Mouse (Mus musculus) forebrain, embryonic 13.5 days (tissue): ENCODE measurements around the gene Aamp. TPM values are rescaled to one million over a fixed set of nuclear protein-coding genes. Genes with fewer than 3 reads are reported as not detected.
"Not testable (repeated sequence)": the region's sequence is repeated elsewhere in the genome, so short reads cannot be mapped to it uniquely, and the experiment has no call there.

ENCODE experiments used
- ATAC-seq: fragments of 200-750 bp; cut with Nextera tagmentation; 2 replicates; pipeline ENCODE4 v1.8.0; 2017
- H3K27ac ChIP-seq: fragments of 300-500 bp; sonication (generic); 2 replicates; pipeline ENCODE4 v1.5.1; 2015; ENCODE audit warnings: inconsistent platforms, mild to moderate bottlenecking, moderate library complexity
- H3K27me3 ChIP-seq: fragments of 300-500 bp; sonication (generic); 2 replicates; pipeline ENCODE4 v1.6.1; 2015; ENCODE audit warnings: mild to moderate bottlenecking, inconsistent platforms
- H3K36me3 ChIP-seq: fragments of 300-500 bp; sonication (generic); 2 replicates; pipeline ENCODE4 v1.6.1; 2015; ENCODE audit warnings: mild to moderate bottlenecking, inconsistent platforms; ENCODE audit not compliant: poor library complexity, severe bottlenecking
- H3K4me1 ChIP-seq: fragments of 300-500 bp; sonication (generic); 2 replicates; pipeline ENCODE4 v1.6.1; 2015; ENCODE audit warnings: inconsistent platforms
- H3K4me2 ChIP-seq: fragments of 300-500 bp; sonication (generic); 2 replicates; pipeline ENCODE4 v1.6.1; 2015; ENCODE audit warnings: inconsistent platforms, mild to moderate bottlenecking, moderate library complexity
- H3K4me3 ChIP-seq: fragments of 300-500 bp; sonication (generic); 2 replicates; pipeline ENCODE4 v1.5.1; 2015; ENCODE audit warnings: mild to moderate bottlenecking, inconsistent platforms
- H3K9ac ChIP-seq: fragments of 300-500 bp; sonication (generic); 2 replicates; pipeline ENCODE4 v1.6.1; 2015; ENCODE audit warnings: mild to moderate bottlenecking, inconsistent platforms
- H3K9me3 ChIP-seq: fragments of 300-500 bp; sonication (generic); replicated peaks from 2 replicates; pipeline ENCODE4 v1.6.1; 2016; ENCODE audit warnings: inconsistent platforms
- WGBS: fragments of 180-500 bp; shearing (Covaris S2); methylation state at CpG from one replicate; pipeline ENCODE4 v1.1.7; 2015; 5-methylcytosine and 5-hydroxymethylcytosine counted together
- polyA plus RNA-seq: library from polyadenylated mRNA; unstranded; fragments of >200 nt; fragmentation: Nextera tagmentation; extraction: Ambion mirVana; gene quantifications from 2 replicates; pipeline ENCODE4 v1.2.1, GENCODE M21; 2015

The Aamp gene
- 195 and 211 TPM in 2 replicates for polyA plus RNA-seq

DNA sequence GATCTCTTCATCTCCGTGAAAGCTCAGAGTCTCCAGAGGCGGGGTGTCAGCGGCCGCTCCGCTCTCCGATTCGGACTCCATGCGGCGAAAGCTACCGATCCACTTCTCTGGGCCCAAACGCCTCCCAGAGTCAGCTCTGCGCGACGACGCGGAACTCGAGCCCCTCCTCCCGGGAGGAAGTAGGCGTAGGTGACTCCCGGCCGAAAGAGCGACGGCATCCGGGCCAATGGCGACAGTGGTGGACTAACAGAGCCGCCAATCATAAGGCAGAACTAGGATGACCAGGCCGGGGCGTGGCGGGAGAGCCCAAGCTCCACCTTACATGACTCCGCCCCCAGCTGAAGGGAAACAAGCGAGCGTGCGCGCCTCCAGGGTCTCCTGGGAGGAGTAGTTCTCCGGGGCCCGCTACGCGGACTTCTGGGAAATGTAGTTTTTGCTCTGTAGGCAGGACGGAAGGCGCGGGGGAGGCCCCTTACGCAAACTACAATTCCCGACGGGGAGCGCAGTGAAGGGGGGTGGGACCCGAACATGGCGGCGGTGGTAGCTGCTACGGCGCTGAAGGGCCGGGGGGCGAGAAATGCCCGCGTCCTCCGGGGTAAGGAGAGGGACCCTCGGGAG, at the start of gene Aamp, which contains the start of gene Pnkd:
Aamp (minus strand) TSS at position 196 of the 618 bp plus-strand sequence.
Pnkd (plus strand) TSS at position 388 of the 618 bp plus-strand sequence.
- peak within 1 kb of the TSS; percentile 31; the same call in 1 of the 2 replicates for H3K27ac ChIP-seq
- H3K9me3 ChIP-seq = no peaks in the 10 kb centered on the region
- H3K9ac ChIP-seq = peak within 1 kb of the TSS; percentile 83
- peak within 1 kb of the TSS; percentile 88 for H3K4me2 ChIP-seq
- peaks cover 51% of the 10 kb centered on the region for H3K36me3 ChIP-seq
- H3K4me3 ChIP-seq = peak within 1 kb of the TSS; percentile 77
- peak; percentile 98 for ATAC-seq
- H3K27me3 ChIP-seq = no peaks in the 10 kb centered on the region
- peaks cover 22% of the 10 kb centered on the region for H3K4me1 ChIP-seq
- WGBS = under 1% methylated on average over 55 of the region's 56 CpGs

DNA sequence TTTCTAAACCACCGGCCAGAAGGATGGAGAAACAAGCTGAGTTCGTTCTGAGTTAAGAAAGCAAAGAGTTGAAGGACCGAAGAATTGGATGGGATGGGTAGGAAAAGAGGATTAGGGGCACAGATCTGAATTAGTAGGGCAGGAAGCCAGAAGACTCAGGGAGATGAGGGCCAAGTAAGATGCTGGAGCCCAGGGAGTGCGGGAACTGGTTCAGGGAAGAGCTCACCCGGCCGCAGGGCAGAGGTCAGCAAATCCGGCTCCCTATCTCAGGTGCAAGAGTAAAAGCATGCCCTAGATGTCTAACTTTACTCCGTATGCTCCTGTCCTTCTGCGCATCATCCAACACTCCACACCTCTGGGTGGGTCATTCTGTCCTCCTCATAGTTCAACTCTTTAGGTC, 48.4 kb upstream of the Aamp start:
- Histone ChIP-seq H3K27ac (peak overlapping the region; percentile 79), H3K4me2 (peak overlapping the region; percentile 67), H3K36me3 (peaks cover 8% of the 10 kb centered on the region; the same call in 1 of the 2 replicates), H3K4me1 (peaks cover 24% of the 10 kb centered on the region), H3K4me3 (peak overlapping the region; percentile 49), H3K27me3 (no peaks in the 10 kb centered on the region), H3K9ac (peak overlapping the region; percentile 71), H3K9me3 (no peaks in the 10 kb centered on the region)
- ATAC-seq = peak; percentile 7
- 6% methylated on average over 9 of the region's 9 CpGs for WGBS

DNA sequence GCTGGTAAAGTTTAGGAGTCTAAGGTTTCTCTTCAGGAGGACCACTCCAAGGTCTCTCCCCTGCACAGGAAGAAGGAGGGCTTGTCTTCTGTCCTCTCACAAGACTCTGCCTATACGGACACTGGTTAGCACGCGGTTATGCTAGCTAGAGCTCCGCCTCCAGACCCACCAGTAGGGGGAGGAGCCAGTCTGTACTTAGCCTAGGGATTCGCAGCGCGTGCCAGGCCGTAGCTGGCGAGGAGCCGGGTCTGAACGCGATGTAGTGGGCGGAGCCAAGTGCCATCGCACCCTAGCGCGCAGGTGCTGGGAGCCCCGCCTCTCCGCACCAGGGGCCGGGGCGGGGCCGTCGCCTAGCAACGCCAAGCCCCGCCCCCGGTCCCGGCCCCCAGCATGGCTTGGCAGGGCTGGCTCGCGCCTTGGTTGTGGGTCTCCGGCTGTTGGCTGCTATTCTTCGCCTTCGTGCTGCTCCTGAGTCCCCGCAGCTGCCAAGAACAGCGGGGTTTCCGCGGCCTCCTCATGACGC, 47.8 kb upstream of the Aamp start:
- WGBS = under 1% methylated on average over 36 of the region's 36 CpGs
- H3K4me2 ChIP-seq = peak overlapping the region; percentile 67
- peak overlapping the region; percentile 79 for H3K27ac ChIP-seq
- no peaks in the 10 kb centered on the region for H3K27me3 ChIP-seq
- H3K4me1 ChIP-seq = peaks cover 24% of the 10 kb centered on the region
- ATAC-seq = peak; percentile 97
- peak overlapping the region; percentile 49 for H3K4me3 ChIP-seq
- H3K36me3 ChIP-seq = peaks cover 10% of the 10 kb centered on the region; the same call in 1 of the 2 replicates
- H3K9ac ChIP-seq = peak overlapping the region; percentile 71
- H3K9me3 ChIP-seq = no peaks in the 10 kb centered on the region

- Histone ChIP-seq H3K4me2 (no peak overlapping the region), H3K27me3 (no peaks in the 10 kb centered on the region), H3K36me3 (peaks cover 10% of the 10 kb centered on the region; the same call in 1 of the 2 replicates), H3K4me3 (no peak overlapping the region), H3K27ac (peak overlapping the region; percentile 14; the same call in 1 of the 2 replicates), H3K9ac (no peak overlapping the region), H3K4me1 (peaks cover 24% of the 10 kb centered on the region), H3K9me3 (no peaks in the 10 kb centered on the region)
- ATAC-seq = no peak
- 87% methylated on average over 4 of the region's 4 CpGs for WGBS
Measured at GRCm38 (mm10) chr1:74331046-74331681, 46.6 kb upstream of the Aamp start.

DNA sequence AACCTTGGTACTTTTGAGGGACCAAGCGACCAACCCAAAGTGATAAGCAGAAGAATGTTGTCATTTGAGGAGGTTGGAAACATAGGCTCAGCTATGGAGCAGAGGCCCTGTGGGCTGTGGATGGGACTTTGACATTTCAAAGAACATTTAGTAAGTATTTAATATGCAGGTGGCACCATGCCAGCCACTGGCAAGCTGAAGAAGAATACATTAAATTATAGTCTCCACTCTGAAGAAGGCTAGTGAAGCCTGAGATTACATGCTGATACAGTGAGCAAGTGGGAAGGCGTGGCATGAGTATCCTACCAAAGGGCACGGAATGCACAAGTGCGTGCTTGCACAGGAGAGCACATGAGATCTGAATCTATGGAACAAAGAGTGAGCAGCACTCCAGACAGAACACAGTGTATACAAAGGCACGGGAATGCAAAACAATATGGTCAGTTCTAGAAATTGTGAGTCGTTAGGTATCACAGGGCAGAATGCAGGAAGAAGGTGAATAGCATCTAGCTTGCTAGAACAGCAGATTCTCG, 45.4 kb upstream of the Aamp start:
- Histone ChIP-seq H3K9ac (no peak overlapping the region), H3K27me3 (no peaks in the 10 kb centered on the region), H3K4me3 (no peak overlapping the region), H3K36me3 (peaks cover 10% of the 10 kb centered on the region; the same call in 1 of the 2 replicates), H3K4me1 (peaks cover 24% of the 10 kb centered on the region), H3K27ac (no peak overlapping the region), H3K4me2 (no peak overlapping the region), H3K9me3 (no peaks in the 10 kb centered on the region)
- 78% methylated on average over 7 of the region's 7 CpGs for WGBS
- ATAC-seq = no peak

GRCm38 (mm10) chr1:74326916-74327315, 42.4 kb upstream of the Aamp start:
- not testable (repeated sequence) for H3K4me2 ChIP-seq, ATAC-seq, H3K27ac ChIP-seq, H3K4me1 ChIP-seq, H3K27me3 ChIP-seq, H3K36me3 ChIP-seq, H3K4me3 ChIP-seq, H3K9me3 ChIP-seq, H3K9ac ChIP-seq
- WGBS = 71% methylated on average over 2 of the region's 2 CpGs

- no peak overlapping the region for H3K27ac ChIP-seq
- H3K4me1 ChIP-seq = no peaks in the 10 kb centered on the region
- no peak for ATAC-seq
- 86% methylated on average over 3 of the region's 3 CpGs for WGBS
- no peaks in the 10 kb centered on the region for H3K27me3 ChIP-seq
- H3K36me3 ChIP-seq = no peaks in the 10 kb centered on the region
- H3K9me3 ChIP-seq = no peaks in the 10 kb centered on the region
- no peak overlapping the region for H3K9ac ChIP-seq
- no peak overlapping the region for H3K4me3 ChIP-seq
- H3K4me2 ChIP-seq = no peak overlapping the region
Measured at GRCm38 (mm10) chr1:74321396-74321795, 36.9 kb upstream of the Aamp start.

GRCm38 (mm10) chr1:74318711-74319110, 34.2 kb upstream of the Aamp start:
- H3K36me3 ChIP-seq = no peaks in the 10 kb centered on the region
- no peaks in the 10 kb centered on the region for H3K9me3 ChIP-seq
- WGBS = 93% methylated on average over 3 of the region's 3 CpGs
- no peak overlapping the region for H3K4me3 ChIP-seq
- no peak overlapping the region for H3K9ac ChIP-seq
- no peaks in the 10 kb centered on the region for H3K27me3 ChIP-seq
- H3K27ac ChIP-seq = no peak overlapping the region
- ATAC-seq = no peak
- no peaks in the 10 kb centered on the region for H3K4me1 ChIP-seq
- H3K4me2 ChIP-seq = no peak overlapping the region

GRCm38 (mm10) chr1:74316114-74316827, 31.7 kb upstream of the Aamp start:
- WGBS = 78% methylated on average over 4 of the region's 4 CpGs
- ATAC-seq = no peak

DNA sequence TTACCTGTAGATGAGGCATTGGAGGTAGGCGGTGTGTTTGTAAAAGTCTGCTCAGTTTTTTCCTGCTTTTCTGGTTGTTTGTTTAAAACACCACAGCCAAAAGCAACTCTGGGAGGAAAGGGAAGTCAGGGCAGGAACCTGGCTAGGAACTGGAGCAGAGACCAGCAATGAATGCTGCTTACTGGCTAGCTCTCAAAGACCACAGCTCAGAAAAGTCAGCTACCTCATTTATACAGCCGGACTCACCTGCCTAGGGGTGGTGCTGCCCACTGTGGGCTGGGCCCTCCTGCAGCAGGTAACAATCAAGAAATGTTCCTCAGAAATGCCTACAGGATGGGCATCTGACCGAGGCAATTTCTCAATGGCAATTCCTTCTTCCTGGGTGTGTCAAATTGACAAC, 30.3 kb upstream of the Aamp start:
- Histone ChIP-seq H3K9me3 (no peaks in the 10 kb centered on the region), H3K9ac (no peak overlapping the region), H3K27me3 (no peaks in the 10 kb centered on the region), H3K4me3 (no peak overlapping the region), H3K27ac (no peak overlapping the region), H3K4me1 (no peaks in the 10 kb centered on the region), H3K4me2 (no peak overlapping the region), H3K36me3 (no peaks in the 10 kb centered on the region)
- no peak for ATAC-seq
- 88% methylated on average over 3 of the region's 3 CpGs for WGBS

More at GRCm38 (mm10) chr1:74316114-74316827, 31.7 kb upstream of the Aamp start:
- no peak overlapping the region for H3K27ac ChIP-seq
- no peak overlapping the region for H3K9ac ChIP-seq
- H3K36me3 ChIP-seq = no peaks in the 10 kb centered on the region
- no peaks in the 10 kb centered on the region for H3K4me1 ChIP-seq
- H3K4me3 ChIP-seq = no peak overlapping the region
- H3K4me2 ChIP-seq = no peak overlapping the region
- no peaks in the 10 kb centered on the region for H3K9me3 ChIP-seq
- no peaks in the 10 kb centered on the region for H3K27me3 ChIP-seq

GRCm38 (mm10) chr1:74313049-74313692, 28.6 kb upstream of the Aamp start:
- H3K27me3 ChIP-seq = no peaks in the 10 kb centered on the region
- H3K36me3 ChIP-seq = no peaks in the 10 kb centered on the region
- H3K4me2 ChIP-seq = no peak overlapping the region
- no peak overlapping the region for H3K27ac ChIP-seq
- H3K9ac ChIP-seq = no peak overlapping the region
- no peak overlapping the region for H3K4me3 ChIP-seq
- no peaks in the 10 kb centered on the region for H3K9me3 ChIP-seq
- no peaks in the 10 kb centered on the region for H3K4me1 ChIP-seq
- peak; percentile 72 for ATAC-seq
- 5% methylated on average over 3 of the region's 3 CpGs for WGBS
